Mouse (Mus musculus) spleen, postnatal 10 days (tissue): ENCODE results near the gene Phykpl.
"Not testable (repeated sequence)": the region's sequence is repeated elsewhere in the genome, so short reads cannot be mapped to it uniquely, and the experiment has no call there.

Experiments
- DNase-seq, 2 experiments: peaks; one replicate each; pipeline ENCODE4 v3.0.0; 2021 to 2022; ENCODE audit warnings: low spot score in 2 of 2

The Phykpl gene

GRCm38 (mm10) chr11:51616113-51616512 is 31.6 kb downstream of the Phykpl start:
- DNase-seq, result not testable (repeated sequence)

- DNase-seq, result peak in 1 of 2 experiments; percentile 79
Observed at GRCm38 (mm10) chr11:51617693-51618092, 33.1 kb downstream of the Phykpl start.

- DNase-seq, result no peak
Observed at GRCm38 (mm10) chr11:51618894-51619408, 34.4 kb downstream of the Phykpl start.

GRCm38 (mm10) chr11:51619409-51620060 is 35.0 kb downstream of the Phykpl start, which contains the start of gene Nhp2:
Gene Nhp2 (plus strand): TSS chr11:51619735.
- DNase-seq, result peak; percentile 82 to 93

GRCm38 (mm10) chr11:51620084-51620483 is 35.5 kb downstream of the Phykpl start:
- no peak for DNase-seq

GRCm38 (mm10) chr11:51621776-51622175 is 37.2 kb downstream of the Phykpl start:
- DNase-seq, result no peak

- no peak for DNase-seq
Observed at GRCm38 (mm10) chr11:51622971-51623491, 38.5 kb downstream of the Phykpl start.

GRCm38 (mm10) chr11:51625187-51625820 is 40.7 kb downstream of the Phykpl start:
- no peak for DNase-seq

- DNase-seq, result no peak
Observed at GRCm38 (mm10) chr11:51627425-51627824, 42.9 kb downstream of the Phykpl start.

- DNase-seq, result no peak
Observed at GRCm38 (mm10) chr11:51627907-51628306, 43.4 kb downstream of the Phykpl start.

- no peak for DNase-seq
Observed at GRCm38 (mm10) chr11:51629651-51630314, 45.2 kb downstream of the Phykpl start.

GRCm38 (mm10) chr11:51632130-51632753 is 47.7 kb downstream of the Phykpl start:
- no peak for DNase-seq

GRCm38 (mm10) chr11:51633200-51633599 is 48.6 kb downstream of the Phykpl start:
- not testable (repeated sequence) for DNase-seq

GRCm38 (mm10) chr11:51633721-51634120 is 49.2 kb downstream of the Phykpl start:
- no peak for DNase-seq

- DNase-seq, result no peak
Observed at GRCm38 (mm10) chr11:51635127-51635524, 50.6 kb downstream of the Phykpl start.

- peak; percentile 88 to 89 for DNase-seq
Observed at GRCm38 (mm10) chr11:51635525-51636322, 51.2 kb downstream of the Phykpl start, which contains the start of gene Rmnd5b. Gene Rmnd5b (minus strand): TSS chr11:51635896.

GRCm38 (mm10) chr11:51636323-51636684 is 51.7 kb downstream of the Phykpl start:
- DNase-seq, result peak; percentile 55 to 81

- peak; percentile 57 to 68 for DNase-seq
Observed at GRCm38 (mm10) chr11:51637971-51638414, 53.4 kb downstream of the Phykpl start.

- no peak for DNase-seq
Observed at GRCm38 (mm10) chr11:51638497-51638896, 53.9 kb downstream of the Phykpl start.

GRCm38 (mm10) chr11:51640748-51641147 is 56.2 kb downstream of the Phykpl start:
- DNase-seq, result no peak

- DNase-seq, result no peak
Observed at GRCm38 (mm10) chr11:51643202-51643601, 58.6 kb downstream of the Phykpl start.
